Mouse (Mus musculus): ENCODE data around the gene Slit3.
A peak's percentile ranks its signal among the peaks of the same experiment; 100 is the strongest.

The Slit3 gene

DNA sequence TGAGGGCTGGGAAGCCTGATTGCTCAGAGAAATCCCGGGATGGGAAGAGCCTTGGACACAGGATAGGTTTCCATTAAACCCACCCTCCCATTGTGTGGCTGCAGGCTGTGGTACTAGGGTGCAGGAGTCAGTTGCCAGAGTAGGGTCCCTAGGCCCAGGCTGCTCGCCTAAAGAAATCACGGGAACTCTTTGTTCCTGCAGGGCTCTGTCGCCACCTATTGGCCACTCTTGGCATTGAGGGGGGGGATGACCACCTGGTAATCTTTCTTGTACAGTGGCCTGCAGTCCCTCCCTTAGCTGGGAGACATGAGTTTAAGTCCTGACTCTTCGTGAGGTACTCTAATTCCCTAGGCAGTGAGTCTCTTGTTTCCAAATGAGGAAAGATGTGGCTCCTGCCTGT, 572.1 kb downstream of the Slit3 start:
- DNase-seq (ENCODE audit: low spot score in 2 of 2) = peak; percentile 55 to 65

GRCm38 (mm10) chr11:35693625-35694024, 572.6 kb downstream of the Slit3 start:
- DNase-seq (ENCODE audit: low spot score in 2 of 2) = no peak

DNA sequence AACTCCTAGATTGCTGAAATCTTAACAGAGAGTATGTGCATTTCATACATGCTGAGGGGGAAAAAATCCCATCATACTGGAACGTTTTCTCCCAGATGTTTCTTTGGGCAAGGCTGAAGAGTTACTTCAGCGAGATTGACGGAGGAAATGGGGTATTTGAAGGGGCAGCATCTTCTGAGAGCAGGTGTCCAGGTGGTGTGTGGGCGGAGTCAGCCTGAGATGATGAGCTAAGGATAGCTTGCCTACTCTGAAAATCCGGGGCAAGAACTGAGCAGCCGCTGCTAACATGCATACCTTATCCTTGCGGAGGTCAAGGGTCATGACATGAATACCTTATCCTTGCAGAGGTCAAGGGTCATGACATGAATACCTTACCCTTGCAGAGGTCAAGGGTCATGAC, 576.5 kb downstream of the Slit3 start:
- DNase-seq (ENCODE audit: low spot score in 2 of 2) = peak; percentile 49 to 52

- DNase-seq (ENCODE audit: low spot score in 2 of 2) = no peak
Measured at GRCm38 (mm10) chr11:35698901-35699300, 577.9 kb downstream of the Slit3 start.

DNA sequence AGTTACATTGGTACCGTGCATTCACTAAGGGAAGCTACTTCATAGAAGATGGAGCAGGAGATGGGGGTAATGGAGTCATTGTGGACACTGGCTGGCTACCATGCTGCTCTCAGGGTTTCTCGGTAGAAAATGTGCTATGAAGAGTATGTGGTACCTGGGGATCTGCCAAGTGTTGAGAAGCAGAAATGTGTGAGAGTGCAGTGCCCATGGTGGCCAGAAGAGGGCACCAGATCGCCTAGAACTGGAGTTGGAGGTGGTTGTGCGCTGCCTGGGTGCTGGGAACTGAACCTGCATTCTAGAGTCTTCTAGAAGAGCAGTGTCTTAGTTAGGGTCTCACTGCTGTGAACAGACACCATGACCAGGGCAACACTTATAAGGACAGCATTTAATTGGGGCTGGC, 582.4 kb downstream of the Slit3 start:
- DNase-seq (ENCODE audit: low spot score in 2 of 2) = no peak

DNA sequence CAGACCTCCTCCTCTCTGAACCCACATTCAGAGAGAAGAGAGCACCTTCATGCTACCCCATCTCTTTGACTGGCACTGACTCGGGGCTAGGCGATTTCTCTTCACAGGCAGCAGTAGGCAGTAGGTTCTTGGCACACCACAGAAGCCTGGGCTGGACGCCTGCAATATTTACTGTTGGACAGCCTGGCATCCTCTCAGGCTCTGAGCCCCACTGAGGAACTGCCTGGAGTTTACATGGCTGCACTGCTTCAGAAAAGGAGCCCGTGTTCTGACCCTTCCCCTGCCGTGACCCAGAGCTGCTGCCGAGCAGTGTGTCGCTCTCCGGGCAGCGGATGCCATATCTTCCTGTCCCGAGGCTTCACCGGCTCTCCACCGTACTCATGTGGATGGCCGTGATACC, 583.4 kb downstream of the Slit3 start:
- no peak for DNase-seq (ENCODE audit: low spot score in 2 of 2)

- no peak for DNase-seq (ENCODE audit: low spot score in 2 of 2)
Measured at GRCm38 (mm10) chr11:35704927-35705326, 583.9 kb downstream of the Slit3 start.

DNA sequence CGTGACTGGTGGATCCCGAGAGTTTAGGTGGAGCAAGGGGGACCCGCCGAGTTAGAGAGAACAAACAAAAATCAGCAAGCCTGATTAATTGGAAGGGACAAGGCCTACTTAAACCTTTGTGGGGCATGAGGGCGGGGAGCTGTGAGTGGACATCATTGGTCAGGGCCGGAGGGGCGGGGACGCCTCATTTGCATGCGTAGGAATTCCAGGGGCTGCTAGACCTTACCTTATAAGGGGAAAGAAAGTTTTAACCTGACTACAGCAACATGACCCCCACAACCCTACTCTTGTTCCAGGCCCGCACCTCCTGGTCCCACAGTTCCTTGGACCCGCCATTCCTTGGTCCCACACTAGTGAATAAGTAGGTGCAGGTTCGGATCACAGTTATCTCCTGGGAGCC, 586.4 kb downstream of the Slit3 start:
- no peak for DNase-seq (ENCODE audit: low spot score in 2 of 2)

GRCm38 (mm10) chr11:35711314-35711713, 590.3 kb downstream of the Slit3 start:
- DNase-seq (ENCODE audit: low spot score in 2 of 2) = no peak

DNA sequence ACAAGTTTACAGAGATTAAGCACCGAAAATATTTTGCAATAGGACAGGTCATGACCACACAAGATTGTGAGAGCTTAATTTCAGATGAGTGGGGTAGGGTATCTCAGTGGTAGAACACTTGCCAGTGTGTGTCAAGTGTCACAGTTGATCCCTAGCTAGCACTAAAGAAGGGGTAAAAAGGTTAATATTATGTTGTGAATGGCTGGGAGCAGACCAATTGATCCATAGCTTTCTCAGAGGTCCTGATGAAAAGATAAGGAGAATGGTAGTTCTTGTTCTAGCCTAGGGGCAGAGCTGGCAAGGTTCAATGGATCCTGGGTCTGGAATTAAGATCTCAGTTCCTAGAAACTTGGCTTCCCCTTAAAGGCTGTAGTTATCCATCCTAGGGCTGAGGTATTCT, 597.9 kb downstream of the Slit3 start:
- DNase-seq (ENCODE audit: low spot score in 2 of 2) = no peak

DNA sequence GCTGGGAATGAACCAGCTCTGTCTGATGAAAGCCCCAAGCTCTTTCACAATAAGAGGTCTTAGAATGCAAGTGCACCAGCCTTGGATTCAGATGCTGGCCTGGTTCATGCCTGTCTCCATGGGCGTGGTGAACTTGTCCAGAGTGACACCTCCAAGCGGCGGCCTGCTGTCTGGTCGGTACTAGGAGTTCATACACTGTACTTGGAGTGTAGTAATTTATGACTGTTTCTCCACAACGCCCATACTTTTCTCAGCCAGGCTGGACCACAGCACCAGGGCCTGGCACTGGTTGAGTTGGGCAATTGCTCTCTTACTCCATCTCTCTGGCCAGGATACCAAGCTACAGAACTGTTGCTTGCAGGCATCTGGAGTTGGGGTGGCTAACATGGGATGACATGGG, 602.9 kb downstream of the Slit3 start:
- no peak for DNase-seq (ENCODE audit: low spot score in 2 of 2)

GRCm38 (mm10) chr11:35726341-35726846, 605.4 kb downstream of the Slit3 start:
- no peak for DNase-seq (ENCODE audit: low spot score in 2 of 2)

GRCm38 (mm10) chr11:35728200-35728599, 607.2 kb downstream of the Slit3 start:
- DNase-seq (ENCODE audit: low spot score in 2 of 2) = no peak

GRCm38 (mm10) chr11:35729186-35729585, 608.2 kb downstream of the Slit3 start:
- DNase-seq (ENCODE audit: low spot score in 2 of 2) = no peak

GRCm38 (mm10) chr11:35732366-35732765, 611.3 kb downstream of the Slit3 start:
- no peak for DNase-seq (ENCODE audit: low spot score in 2 of 2)

- DNase-seq (ENCODE audit: low spot score in 2 of 2) = no peak
Measured at GRCm38 (mm10) chr11:35736817-35737216, 615.8 kb downstream of the Slit3 start.

- no peak for DNase-seq (ENCODE audit: low spot score in 2 of 2)
Measured at GRCm38 (mm10) chr11:35737262-35737661, 616.2 kb downstream of the Slit3 start.

DNA sequence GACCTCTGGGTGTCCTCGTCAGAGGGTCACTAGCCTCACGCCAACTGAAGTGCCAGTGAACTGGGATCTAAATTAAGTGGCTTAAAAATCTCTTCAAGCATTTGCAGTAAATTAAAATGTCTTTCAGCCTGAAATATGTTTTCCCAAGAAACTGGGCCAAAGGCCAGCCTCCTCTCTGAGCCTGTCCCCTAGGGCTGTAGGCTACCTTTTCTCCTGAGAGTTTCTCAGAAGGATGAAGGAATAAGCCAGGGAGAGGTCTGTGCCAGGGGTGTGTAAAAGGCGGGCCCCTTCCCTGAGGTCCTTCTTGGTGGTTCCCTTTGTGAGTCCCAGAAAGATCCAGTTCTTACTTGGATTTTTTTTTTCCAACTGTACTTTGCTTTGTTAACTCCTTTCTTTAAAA, 617.1 kb downstream of the Slit3 start:
- DNase-seq (ENCODE audit: low spot score in 2 of 2) = no peak

DNA sequence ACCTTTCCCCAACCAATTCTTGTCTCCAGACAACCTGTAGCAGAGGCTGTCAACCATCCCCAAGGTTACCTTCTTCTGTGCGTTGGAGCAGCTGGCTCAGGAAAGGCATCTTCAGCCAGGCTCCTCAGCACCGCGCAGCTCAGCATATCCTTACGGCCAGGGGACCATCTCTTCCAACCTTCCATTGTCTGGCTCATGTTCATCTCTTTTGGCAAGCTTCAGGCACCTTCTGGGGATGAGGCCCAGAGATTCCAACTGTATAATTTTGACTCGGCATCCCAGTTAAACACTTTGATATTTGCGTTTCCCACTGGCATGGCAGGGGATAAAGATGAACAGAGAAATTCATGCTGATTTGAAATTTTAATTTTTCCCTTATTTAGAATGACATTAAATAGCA, 622.6 kb downstream of the Slit3 start:
- no peak for DNase-seq (ENCODE audit: low spot score in 2 of 2)

GRCm38 (mm10) chr11:35744571-35744970, 623.5 kb downstream of the Slit3 start:
- no peak for DNase-seq (ENCODE audit: low spot score in 2 of 2)

- no peak for DNase-seq (ENCODE audit: low spot score in 2 of 2)
Measured at GRCm38 (mm10) chr11:35750578-35750977, 629.6 kb downstream of the Slit3 start.

- no peak for DNase-seq (ENCODE audit: low spot score in 2 of 2)
Measured at GRCm38 (mm10) chr11:35754906-35755418, 633.9 kb downstream of the Slit3 start.

DNA sequence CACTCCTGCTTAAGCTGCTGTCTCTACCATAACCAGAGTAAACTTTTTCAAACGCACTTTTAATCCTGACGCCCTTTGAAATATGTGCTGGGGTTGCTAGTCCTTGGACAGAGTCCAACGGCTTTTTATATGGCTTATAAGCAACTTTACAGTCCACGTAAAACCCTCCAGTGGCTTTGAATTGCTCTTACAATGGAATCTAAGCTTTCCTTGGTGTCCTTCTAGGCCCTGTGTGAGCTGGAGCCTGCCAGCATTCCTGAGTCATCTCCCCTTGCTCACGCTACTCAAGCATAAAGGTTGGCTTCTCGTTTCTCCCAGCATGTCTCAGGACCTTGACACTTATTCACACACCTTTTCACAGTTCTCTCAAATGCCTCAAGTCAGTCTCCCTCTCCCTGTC, 634.5 kb downstream of the Slit3 start:
- DNase-seq (ENCODE audit: low spot score in 2 of 2) = no peak
